Mouse (Mus musculus): ENCODE data around the gene Mpz. TPM values are rescaled to one million over a fixed set of nuclear protein-coding genes. Genes with fewer than 3 reads are reported as not detected.

Gene Mpz
- total RNA-seq, 1 experiment, result 0.36 TPM

DNA sequence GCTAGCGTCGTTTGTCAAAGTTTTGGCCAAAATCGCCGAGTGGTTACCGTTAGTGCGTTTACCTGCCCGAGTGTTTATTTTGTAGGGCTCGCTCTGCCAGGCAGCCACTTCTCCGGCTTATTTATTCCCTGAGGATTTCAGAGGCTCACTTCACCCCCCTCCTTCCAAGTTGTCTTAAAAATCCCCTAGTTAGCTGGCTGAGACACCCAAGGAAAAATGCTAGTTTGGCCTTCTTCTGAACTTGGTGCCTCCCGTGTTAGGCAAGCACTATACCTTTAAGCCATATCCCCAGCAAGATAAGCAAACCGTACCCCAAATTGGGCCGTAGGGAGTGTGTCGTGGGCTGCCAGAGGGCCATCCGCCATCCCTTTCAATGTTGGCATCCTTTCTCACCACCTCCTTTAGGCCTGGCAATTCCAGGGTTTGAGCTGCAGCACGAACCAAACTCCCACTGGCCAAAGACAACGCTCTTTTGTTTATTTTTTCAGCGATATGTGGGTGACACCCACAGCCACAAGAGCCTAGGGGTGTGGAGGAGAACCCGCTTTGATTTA, 404 bp downstream of the Mpz start:
- Histone ChIP-seq H3K9me3 (ENCODE audit: control insufficient read depth, insufficient read depth, low read depth, low read length) (no peaks in the 10 kb centered on the region), H3K9ac (ENCODE audit: insufficient read depth, low read depth, low read length, poor library complexity, severe bottlenecking) (peak overlapping the region; percentile 17; the same call in 1 of the 2 replicates), H3K4me3 (ENCODE audit: insufficient read depth in 1 of 2, low read depth in 1 of 2, low read length in 2 of 2, poor library complexity in 1 of 2, severe bottlenecking in 1 of 2) (peak overlapping the region; percentile 30 to 100), H3K4me1 (ENCODE audit: control insufficient read depth in 2 of 2, insufficient read depth in 2 of 2, low read length in 2 of 2, poor library complexity in 1 of 2) (peaks cover 2 to 3% of the 10 kb centered on the region in 2 experiments; a peak in 2 of 4 replicates), H3K36me3 (ENCODE audit: control insufficient read depth, insufficient read depth, low read length, poor library complexity, severe bottlenecking) (peaks cover 2% of the 10 kb centered on the region; the same call in 1 of the 2 replicates), H3K27ac (ENCODE audit: insufficient read depth, low read depth, low read length, poor library complexity, severe bottlenecking) (no peak overlapping the region)
- in situ Hi-C loops (cut with MboI; ENCODE audit: low sequenced_read_pairs in 2 of 2, unreplicated experiment in 2 of 2), result no loop called here
- TF ChIP-seq CHD2 (IDR thresholded peaks at IDR 0.05; ENCODE audit: low read depth, low read length) (no peak), ZC3H11A (IDR thresholded peaks at IDR 0.05; ENCODE audit: borderline replicate concordance, low read depth, low read length) (no peak), MAFK (IDR thresholded peaks at IDR 0.05; ENCODE audit: insufficient read depth, low read depth, low read length) (no peak), HCFC1 (IDR thresholded peaks at IDR 0.05; ENCODE audit: borderline replicate concordance, insufficient read depth, low read length) (no peak), ZNF384 (IDR thresholded peaks at IDR 0.05; ENCODE audit: low read depth, low read length) (no peak)
- DNase-seq (ENCODE audit: low read depth, low spot score), result no peak

DNA sequence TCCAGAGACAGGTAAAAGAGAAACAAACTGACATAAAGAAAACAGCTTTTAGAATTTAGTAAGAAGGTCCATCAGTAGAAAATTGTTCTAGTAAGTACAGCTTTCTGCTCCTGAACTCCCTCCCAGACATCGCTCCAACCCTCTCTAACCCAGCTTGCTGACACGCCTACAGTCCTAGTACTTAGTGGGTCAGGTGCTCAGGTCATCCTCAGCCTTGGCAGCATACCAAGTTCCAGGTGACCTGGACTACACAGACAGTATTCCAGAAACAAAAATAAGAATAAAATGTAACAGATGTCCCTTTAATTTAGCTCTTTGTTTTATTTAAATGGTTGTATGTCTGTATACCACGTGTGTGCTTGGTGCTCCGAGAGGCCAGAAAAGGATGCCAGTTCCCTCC, 1.5 kb downstream of the Mpz start:
- Histone ChIP-seq H3K9me3 (ENCODE audit: control insufficient read depth, insufficient read depth, low read depth, low read length) (no peaks in the 10 kb centered on the region), H3K36me3 (ENCODE audit: control insufficient read depth, insufficient read depth, low read length, poor library complexity, severe bottlenecking) (no peaks in the 10 kb centered on the region), H3K4me3 (ENCODE audit: insufficient read depth in 1 of 2, low read depth in 1 of 2, low read length in 2 of 2, poor library complexity in 1 of 2, severe bottlenecking in 1 of 2) (no peak overlapping the region), H3K4me1 (ENCODE audit: control insufficient read depth in 2 of 2, insufficient read depth in 2 of 2, low read length in 2 of 2, poor library complexity in 1 of 2) (peaks cover 2 to 3% of the 10 kb centered on the region in 2 experiments; a peak in 2 of 4 replicates), H3K9ac (ENCODE audit: insufficient read depth, low read depth, low read length, poor library complexity, severe bottlenecking) (no peak overlapping the region), H3K27ac (ENCODE audit: insufficient read depth, low read depth, low read length, poor library complexity, severe bottlenecking) (no peak overlapping the region)
- TF ChIP-seq ZNF384 (IDR thresholded peaks at IDR 0.05; ENCODE audit: low read depth, low read length) (no peak), HCFC1 (IDR thresholded peaks at IDR 0.05; ENCODE audit: borderline replicate concordance, insufficient read depth, low read length) (no peak), MAFK (IDR thresholded peaks at IDR 0.05; ENCODE audit: insufficient read depth, low read depth, low read length) (no peak), CHD2 (IDR thresholded peaks at IDR 0.05; ENCODE audit: low read depth, low read length) (no peak), ZC3H11A (IDR thresholded peaks at IDR 0.05; ENCODE audit: borderline replicate concordance, low read depth, low read length) (no peak)
- in situ Hi-C loops (cut with MboI; ENCODE audit: low sequenced_read_pairs in 2 of 2, unreplicated experiment in 2 of 2), result no loop called here
- DNase-seq (ENCODE audit: low read depth, low spot score), result no peak

DNA sequence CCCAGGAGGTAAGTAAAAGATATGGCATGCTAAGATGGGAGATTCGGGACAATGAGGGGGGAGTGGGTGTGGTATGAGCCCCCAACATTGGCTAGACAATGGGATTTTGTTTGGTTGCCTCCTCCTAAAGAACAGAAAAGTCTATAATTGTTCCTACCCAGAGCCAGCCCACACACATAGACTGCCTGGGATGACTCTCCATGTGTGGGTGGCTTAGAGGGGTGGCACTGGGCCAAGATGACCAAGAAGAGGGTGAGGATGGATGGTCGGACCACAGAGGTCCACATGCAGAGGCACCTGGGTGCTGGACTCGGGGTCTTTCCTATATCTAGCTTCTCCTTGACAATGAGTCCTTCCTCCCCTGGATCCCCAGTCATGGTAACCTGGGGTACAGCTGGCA, 6.1 kb downstream of the Mpz start:
- no peak for TF ChIP-seq ZNF384 (IDR thresholded peaks at IDR 0.05; ENCODE audit: low read depth, low read length)
- no peak for TF ChIP-seq MAFK (IDR thresholded peaks at IDR 0.05; ENCODE audit: insufficient read depth, low read depth, low read length)
- TF ChIP-seq HCFC1 (IDR thresholded peaks at IDR 0.05; ENCODE audit: borderline replicate concordance, insufficient read depth, low read length), result no peak
- TF ChIP-seq ZC3H11A (IDR thresholded peaks at IDR 0.05; ENCODE audit: borderline replicate concordance, low read depth, low read length), result no peak
- no peak for TF ChIP-seq CHD2 (IDR thresholded peaks at IDR 0.05; ENCODE audit: low read depth, low read length)
- no peaks in the 10 kb centered on the region for H3K9me3 ChIP-seq (ENCODE audit: control insufficient read depth, insufficient read depth, low read depth, low read length)
- no peak overlapping the region for H3K27ac ChIP-seq (ENCODE audit: insufficient read depth, low read depth, low read length, poor library complexity, severe bottlenecking)
- in situ Hi-C loops (cut with MboI; ENCODE audit: low sequenced_read_pairs in 2 of 2, unreplicated experiment in 2 of 2), result no loop called here
- no peaks in the 10 kb centered on the region for H3K36me3 ChIP-seq (ENCODE audit: control insufficient read depth, insufficient read depth, low read length, poor library complexity, severe bottlenecking)
- H3K9ac ChIP-seq (ENCODE audit: insufficient read depth, low read depth, low read length, poor library complexity, severe bottlenecking), result no peak overlapping the region
- peaks cover 0 to 8% of the 10 kb centered on the region in 2 experiments; a peak in 2 of 4 replicates for H3K4me1 ChIP-seq (ENCODE audit: control insufficient read depth in 2 of 2, insufficient read depth in 2 of 2, low read length in 2 of 2, poor library complexity in 1 of 2)
- no peak for DNase-seq (ENCODE audit: low read depth, low spot score)
- no peak overlapping the region for H3K4me3 ChIP-seq (ENCODE audit: insufficient read depth in 1 of 2, low read depth in 1 of 2, low read length in 2 of 2, poor library complexity in 1 of 2, severe bottlenecking in 1 of 2)

DNA sequence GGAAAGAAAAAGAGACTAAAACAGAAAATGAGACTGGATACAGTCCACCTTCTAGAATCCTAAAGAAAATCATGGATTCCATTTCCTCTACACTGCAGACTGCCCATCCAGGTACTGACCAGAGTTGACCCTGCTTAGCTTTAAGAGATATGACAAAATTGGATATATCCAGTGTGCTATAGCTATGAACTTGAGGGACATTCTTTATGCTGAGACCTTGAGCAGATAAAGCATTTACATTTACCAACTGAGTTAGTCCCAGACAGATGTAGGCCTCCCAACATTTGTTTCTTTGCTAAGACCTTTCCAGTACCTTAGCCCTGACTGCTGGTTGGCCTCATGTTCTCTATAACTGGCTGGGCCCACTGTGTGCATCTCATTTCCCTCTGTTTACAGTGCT, 7.5 kb downstream of the Mpz start:
- no peaks in the 10 kb centered on the region for H3K9me3 ChIP-seq (ENCODE audit: control insufficient read depth, insufficient read depth, low read depth, low read length)
- peaks cover 0 to 8% of the 10 kb centered on the region in 2 experiments; a peak in 2 of 4 replicates for H3K4me1 ChIP-seq (ENCODE audit: control insufficient read depth in 2 of 2, insufficient read depth in 2 of 2, low read length in 2 of 2, poor library complexity in 1 of 2)
- no peak for TF ChIP-seq ZNF384 (IDR thresholded peaks at IDR 0.05; ENCODE audit: low read depth, low read length)
- TF ChIP-seq MAFK (IDR thresholded peaks at IDR 0.05; ENCODE audit: insufficient read depth, low read depth, low read length), result no peak
- no peak for TF ChIP-seq CHD2 (IDR thresholded peaks at IDR 0.05; ENCODE audit: low read depth, low read length)
- TF ChIP-seq HCFC1 (IDR thresholded peaks at IDR 0.05; ENCODE audit: borderline replicate concordance, insufficient read depth, low read length), result no peak
- no peak for TF ChIP-seq ZC3H11A (IDR thresholded peaks at IDR 0.05; ENCODE audit: borderline replicate concordance, low read depth, low read length)
- in situ Hi-C loops (cut with MboI; ENCODE audit: low sequenced_read_pairs in 2 of 2, unreplicated experiment in 2 of 2), result no loop called here
- no peak overlapping the region for H3K9ac ChIP-seq (ENCODE audit: insufficient read depth, low read depth, low read length, poor library complexity, severe bottlenecking)
- H3K36me3 ChIP-seq (ENCODE audit: control insufficient read depth, insufficient read depth, low read length, poor library complexity, severe bottlenecking), result no peaks in the 10 kb centered on the region
- no peak for DNase-seq (ENCODE audit: low read depth, low spot score)
- no peak overlapping the region for H3K27ac ChIP-seq (ENCODE audit: insufficient read depth, low read depth, low read length, poor library complexity, severe bottlenecking)
- no peak overlapping the region for H3K4me3 ChIP-seq (ENCODE audit: insufficient read depth in 1 of 2, low read depth in 1 of 2, low read length in 2 of 2, poor library complexity in 1 of 2, severe bottlenecking in 1 of 2)
